Mouse (Mus musculus) hindbrain, embryonic 15.5 days (tissue): ENCODE data around the gene Cdh22. TPM values are rescaled to one million over a fixed set of nuclear protein-coding genes. Genes with fewer than 3 reads are reported as not detected.

Source experiments
- ATAC-seq: fragments of 200-750 bp; cut with Nextera tagmentation; 2 replicates; pipeline ENCODE4 v1.8.0; 2017; ENCODE audit warnings: low read depth, moderate number of reproducible peaks, moderate TSS enrichment; ENCODE audit not compliant: low FRiP score
- H3K27ac ChIP-seq: fragments of 300-500 bp; sonication (generic); replicated peaks from 2 replicates; pipeline ENCODE4 v1.5.1; 2015; ENCODE audit warnings: mild to moderate bottlenecking, inconsistent platforms
- H3K27me3 ChIP-seq: fragments of 300-500 bp; sonication (generic); 2 replicates; pipeline ENCODE4 v1.6.1; 2015; ENCODE audit warnings: control low read depth, inconsistent platforms
- H3K36me3 ChIP-seq: fragments of 300-500 bp; sonication (generic); 2 replicates; pipeline ENCODE4 v1.6.1; 2015; ENCODE audit warnings: control low read depth, inconsistent platforms
- H3K4me1 ChIP-seq: fragments of 300-500 bp; sonication (generic); replicated peaks from 2 replicates; pipeline ENCODE4 v1.6.1; 2015; ENCODE audit warnings: control low read depth, inconsistent platforms
- H3K4me2 ChIP-seq: fragments of 300-500 bp; sonication (generic); 2 replicates; pipeline ENCODE4 v1.6.1; 2015; ENCODE audit warnings: moderate library complexity, mild to moderate bottlenecking, inconsistent platforms
- H3K4me3 ChIP-seq: fragments of 300-500 bp; sonication (generic); 2 replicates; pipeline ENCODE4 v1.5.1; 2015; ENCODE audit warnings: mild to moderate bottlenecking, inconsistent platforms
- H3K9ac ChIP-seq: fragments of 300-500 bp; sonication (generic); 2 replicates; pipeline ENCODE4 v1.6.1; 2015; ENCODE audit warnings: inconsistent platforms
- H3K9me3 ChIP-seq: fragments of 300-500 bp; sonication (generic); 2 replicates; pipeline ENCODE4 v1.6.1; 2016; ENCODE audit warnings: control low read depth, inconsistent platforms
- WGBS: fragments of 180-500 bp; shearing (Covaris S2); methylation state at CpG from one replicate; pipeline ENCODE4 v1.1.7; 2015; 5-methylcytosine and 5-hydroxymethylcytosine counted together
- polyA plus RNA-seq: library from polyadenylated mRNA; unstranded; fragments of >200 nt; fragmentation: Nextera tagmentation; extraction: Ambion mirVana; gene quantifications from 2 replicates; pipeline ENCODE4 v1.2.1, GENCODE M21; 2015

Gene Cdh22
- polyA plus RNA-seq, 1 experiment from 2014 or later: 16.4 TPM

DNA sequence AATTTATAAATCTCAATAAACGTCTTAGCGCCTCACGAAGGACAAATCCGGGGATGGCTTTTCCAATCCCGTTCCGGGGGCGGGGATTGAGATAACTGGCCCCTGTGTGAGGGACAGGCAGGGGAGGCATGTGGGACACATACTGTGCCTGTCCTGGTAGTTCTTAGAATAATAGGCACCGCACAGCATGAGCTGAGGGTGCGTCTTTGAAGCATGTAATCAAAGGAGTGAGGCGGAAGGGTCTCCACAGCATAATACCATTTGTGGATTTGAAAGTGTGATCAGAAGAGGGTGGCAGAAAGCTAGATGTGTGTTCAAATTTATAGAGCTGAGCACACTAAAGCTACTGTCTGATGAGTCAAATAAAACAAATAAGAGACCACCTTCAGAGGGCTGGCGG lies 11.7 kb upstream of the Cdh22 start:
- Histone ChIP-seq H3K4me3 (no peak overlapping the region), H3K9me3 (no peaks in the 10 kb centered on the region), H3K4me1 (peaks cover 34% of the 10 kb centered on the region), H3K36me3 (no peaks in the 10 kb centered on the region), H3K4me2 (no peak overlapping the region), H3K9ac (no peak overlapping the region), H3K27me3 (0 out of 2 replicates have a peak, but pooled peaks cover 3% of the 10 kb centered on the region), H3K27ac (no peak overlapping the region)
- WGBS: 17% methylated on average over 11 of the region's 11 CpGs
- ATAC-seq: no peak

- peaks cover 23% of the 10 kb centered on the region for H3K27me3 ChIP-seq
- no peak overlapping the region for H3K9ac ChIP-seq
- H3K4me2 ChIP-seq: peak overlapping the region; percentile 37
Measured at GRCm38 (mm10) chr2:165243122-165243720, 8.6 kb upstream of the Cdh22 start.

GRCm38 (mm10) chr2:165242575-165242974 lies 7.9 kb upstream of the Cdh22 start:
- Histone ChIP-seq H3K36me3 (no peaks in the 10 kb centered on the region), H3K4me1 (peaks cover 33% of the 10 kb centered on the region), H3K4me3 (no peak overlapping the region), H3K9me3 (no peaks in the 10 kb centered on the region), H3K27ac (peak overlapping the region; percentile 73; the same call in 1 of the 2 replicates), H3K27me3 (peaks cover 27% of the 10 kb centered on the region), H3K9ac (0 out of 2 replicates have a peak overlapping the region, but pooled peaks have one; percentile 4), H3K4me2 (peak overlapping the region; percentile 37)
- WGBS: 3% methylated on average over 12 of the region's 13 CpGs
- ATAC-seq: no peak; the same call in 1 of the 2 replicates

More at GRCm38 (mm10) chr2:165243122-165243720, 8.6 kb upstream of the Cdh22 start:
- no peaks in the 10 kb centered on the region for H3K9me3 ChIP-seq
- 6% methylated on average over 11 of the region's 11 CpGs for WGBS
- H3K4me3 ChIP-seq: no peak overlapping the region
- H3K27ac ChIP-seq: peak overlapping the region; percentile 73
- H3K4me1 ChIP-seq: peaks cover 33% of the 10 kb centered on the region
- no peaks in the 10 kb centered on the region for H3K36me3 ChIP-seq
- ATAC-seq: 0 out of 2 replicates have a peak, but pooled peaks have one; percentile 32

GRCm38 (mm10) chr2:165241786-165242185 lies 7.1 kb upstream of the Cdh22 start:
- ATAC-seq: no peak
- Histone ChIP-seq H3K4me2 (no peak overlapping the region), H3K4me3 (no peak overlapping the region), H3K27ac (peak overlapping the region; percentile 73; the same call in 1 of the 2 replicates), H3K9ac (0 out of 2 replicates have a peak overlapping the region, but pooled peaks have one; percentile 4), H3K27me3 (peaks cover 32% of the 10 kb centered on the region), H3K4me1 (peaks cover 26% of the 10 kb centered on the region), H3K9me3 (no peaks in the 10 kb centered on the region), H3K36me3 (no peaks in the 10 kb centered on the region)
- 65% methylated on average over 7 of the region's 7 CpGs for WGBS

- no peak overlapping the region for H3K4me2 ChIP-seq
- no peaks in the 10 kb centered on the region for H3K9me3 ChIP-seq
- H3K27ac ChIP-seq: no peak overlapping the region
- H3K27me3 ChIP-seq: peaks cover 43% of the 10 kb centered on the region
- WGBS: 47% methylated on average over 8 of the region's 8 CpGs
- no peak overlapping the region for H3K4me3 ChIP-seq
- H3K9ac ChIP-seq: no peak overlapping the region
- H3K4me1 ChIP-seq: peaks cover 28% of the 10 kb centered on the region
- ATAC-seq: no peak
- H3K36me3 ChIP-seq: no peaks in the 10 kb centered on the region
Measured at GRCm38 (mm10) chr2:165240371-165240770, 5.7 kb upstream of the Cdh22 start.

DNA sequence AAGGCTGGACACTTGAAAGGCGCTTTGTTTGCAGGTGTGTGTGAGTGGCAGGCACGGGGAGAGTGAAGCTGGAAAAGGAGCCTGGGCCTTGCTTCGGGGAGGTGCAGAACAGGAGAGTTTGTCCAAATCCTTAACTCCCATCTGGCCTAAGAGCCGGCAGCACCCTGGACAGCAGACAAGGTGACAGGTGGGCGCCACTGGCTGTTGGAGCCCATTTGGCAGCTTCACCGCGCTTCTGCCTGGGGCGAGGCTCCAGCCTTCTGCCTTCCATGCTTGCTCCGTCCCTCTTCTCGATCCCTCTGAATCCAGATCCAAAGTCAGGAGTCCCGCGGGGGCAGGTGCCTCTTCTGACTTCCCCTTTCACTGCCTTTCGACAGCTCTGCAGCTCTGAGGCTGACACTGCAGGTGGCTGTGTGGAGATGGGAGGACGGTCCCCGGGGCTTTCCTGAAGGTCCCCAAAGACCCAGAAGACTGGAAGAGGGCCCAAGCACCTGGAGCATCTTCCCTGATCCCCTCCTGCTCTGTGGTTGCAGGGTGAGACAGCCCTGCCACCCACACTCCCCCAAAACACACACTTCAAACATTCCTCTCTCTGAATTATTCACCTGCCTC lies 5.0 kb upstream of the Cdh22 start:
- 28% methylated on average over 15 of the region's 15 CpGs for WGBS
- Histone ChIP-seq H3K4me2 (no peak overlapping the region), H3K4me1 (peaks cover 35% of the 10 kb centered on the region), H3K9me3 (no peaks in the 10 kb centered on the region), H3K27ac (no peak overlapping the region), H3K36me3 (no peaks in the 10 kb centered on the region), H3K4me3 (no peak overlapping the region), H3K9ac (no peak overlapping the region), H3K27me3 (peaks cover 45% of the 10 kb centered on the region)
- ATAC-seq: no peak

DNA sequence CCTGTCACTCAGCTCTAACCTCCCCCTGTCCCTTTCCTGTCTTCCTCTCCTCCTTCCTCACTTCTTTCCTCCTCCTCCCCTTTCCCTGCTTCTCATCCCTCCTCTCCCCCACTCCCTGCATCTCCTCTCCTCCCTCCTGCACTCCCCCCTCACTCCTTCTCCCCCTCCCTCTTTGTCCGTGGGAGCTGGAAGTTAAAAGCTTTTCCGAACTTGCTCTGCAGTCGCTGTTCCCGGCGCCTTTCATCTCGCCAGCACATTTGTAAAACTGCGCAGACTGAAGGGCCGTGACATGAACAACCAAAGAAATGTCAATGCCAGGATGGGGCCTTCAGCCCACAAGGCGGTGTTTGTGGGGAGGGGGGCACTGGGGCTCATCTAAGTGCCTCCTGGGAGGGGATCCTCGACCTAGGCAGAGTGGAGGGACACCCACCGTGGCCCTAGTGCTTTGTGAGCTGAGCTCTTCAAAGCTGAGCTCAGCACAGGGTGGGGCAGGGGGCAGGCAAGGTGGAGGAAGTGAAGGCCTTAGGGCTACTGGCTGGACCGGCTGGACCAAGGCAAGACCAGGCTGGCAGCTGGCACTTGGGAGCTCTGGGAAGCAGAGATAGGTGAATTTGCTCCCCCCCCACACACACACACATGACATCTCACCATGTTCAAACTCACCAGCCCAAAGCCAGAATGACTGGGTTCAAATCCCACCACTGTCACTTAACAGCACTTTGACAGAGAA lies 3.9 kb upstream of the Cdh22 start:
- Histone ChIP-seq H3K36me3 (no peaks in the 10 kb centered on the region), H3K9ac (no peak overlapping the region), H3K4me3 (no peak overlapping the region), H3K9me3 (no peaks in the 10 kb centered on the region), H3K4me2 (no peak overlapping the region), H3K4me1 (peaks cover 43% of the 10 kb centered on the region), H3K27me3 (peaks cover 45% of the 10 kb centered on the region), H3K27ac (no peak overlapping the region)
- 4% methylated on average over 12 of the region's 12 CpGs for WGBS
- ATAC-seq: no peak

GRCm38 (mm10) chr2:165234291-165234612 lies 401 bp downstream of the Cdh22 start:
- Histone ChIP-seq H3K9ac (peak overlapping the region; percentile 77), H3K27ac (peak overlapping the region; percentile 81), H3K27me3 (peaks cover 58% of the 10 kb centered on the region), H3K4me3 (peak overlapping the region; percentile 70), H3K4me2 (peak overlapping the region; percentile 96), H3K36me3 (no peaks in the 10 kb centered on the region), H3K9me3 (no peaks in the 10 kb centered on the region), H3K4me1 (peaks cover 38% of the 10 kb centered on the region)
- ATAC-seq: peak; percentile 52
- WGBS: under 1% methylated on average over 32 of the region's 41 CpGs

- H3K4me3 ChIP-seq: peak overlapping the region; percentile 70
- under 1% methylated on average over 66 of the region's 82 CpGs for WGBS
- peak overlapping the region; percentile 77 for H3K9ac ChIP-seq
- peaks cover 44% of the 10 kb centered on the region for H3K4me1 ChIP-seq
- no peaks in the 10 kb centered on the region for H3K9me3 ChIP-seq
- ATAC-seq: peak; percentile 23; the same call in 1 of the 2 replicates
- H3K27ac ChIP-seq: peak overlapping the region; percentile 81
- peaks cover 54% of the 10 kb centered on the region for H3K27me3 ChIP-seq
- H3K4me2 ChIP-seq: peak overlapping the region; percentile 96
- H3K36me3 ChIP-seq: no peaks in the 10 kb centered on the region
Measured at GRCm38 (mm10) chr2:165233491-165234290, 962 bp downstream of the Cdh22 start.

DNA sequence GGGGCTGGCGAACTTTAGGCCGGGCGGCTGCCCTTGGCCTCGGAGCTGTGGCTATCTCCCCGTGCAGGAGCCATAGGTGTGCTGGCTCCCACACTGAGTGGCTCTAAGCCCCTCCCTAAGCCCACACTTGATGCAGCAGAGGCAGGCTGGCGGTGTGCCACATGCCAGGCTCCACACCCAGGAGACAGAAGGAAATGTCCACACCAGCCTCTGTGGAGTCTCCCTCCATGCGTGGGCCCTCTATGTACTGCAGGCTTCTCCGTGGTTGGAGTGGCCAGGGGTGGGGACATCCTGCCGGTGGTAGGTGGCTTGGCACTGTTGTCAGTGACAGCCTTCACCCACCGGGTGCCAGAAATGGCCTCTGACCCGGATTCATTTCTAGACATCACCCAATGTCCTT lies 5.6 kb downstream of the Cdh22 start:
- no peaks in the 10 kb centered on the region for H3K9me3 ChIP-seq
- no peak overlapping the region for H3K4me3 ChIP-seq
- peaks cover 24% of the 10 kb centered on the region for H3K27me3 ChIP-seq
- no peaks in the 10 kb centered on the region for H3K36me3 ChIP-seq
- no peak overlapping the region for H3K9ac ChIP-seq
- no peak overlapping the region for H3K4me2 ChIP-seq
- H3K27ac ChIP-seq: no peak overlapping the region
- H3K4me1 ChIP-seq: peaks cover 55% of the 10 kb centered on the region
- WGBS: 75% methylated on average over 11 of the region's 11 CpGs
- ATAC-seq: no peak

DNA sequence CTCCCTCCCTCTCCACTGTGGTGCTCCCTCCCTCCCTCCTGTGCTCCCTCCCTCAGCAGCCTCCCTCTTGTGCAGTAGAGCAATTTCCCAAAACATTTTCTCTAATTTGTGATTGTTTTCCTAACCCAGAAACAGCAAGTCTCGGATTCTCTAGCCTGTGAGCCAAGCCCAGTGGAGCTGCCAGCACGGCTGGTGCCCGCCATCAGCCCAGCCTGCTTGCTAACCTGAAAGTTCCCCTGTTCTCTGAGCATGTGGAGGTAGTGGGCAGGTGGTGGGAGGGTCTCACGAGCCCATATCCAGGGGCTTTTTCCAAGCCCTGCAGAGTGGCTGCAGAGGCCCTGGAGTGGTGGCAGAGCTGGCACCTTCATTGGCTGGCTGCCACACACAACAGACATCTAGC lies 10.8 kb downstream of the Cdh22 start:
- no peaks in the 10 kb centered on the region for H3K9me3 ChIP-seq
- no peak overlapping the region for H3K4me3 ChIP-seq
- no peak overlapping the region for H3K27ac ChIP-seq
- WGBS: 61% methylated on average over 4 of the region's 4 CpGs
- no peak overlapping the region for H3K4me2 ChIP-seq
- peaks cover 8% of the 10 kb centered on the region for H3K27me3 ChIP-seq
- peaks cover 50% of the 10 kb centered on the region for H3K4me1 ChIP-seq
- H3K36me3 ChIP-seq: no peaks in the 10 kb centered on the region
- no peak for ATAC-seq
- H3K9ac ChIP-seq: no peak overlapping the region
